Mouse (Mus musculus): ENCODE data around the gene Tubg2.

DNA sequence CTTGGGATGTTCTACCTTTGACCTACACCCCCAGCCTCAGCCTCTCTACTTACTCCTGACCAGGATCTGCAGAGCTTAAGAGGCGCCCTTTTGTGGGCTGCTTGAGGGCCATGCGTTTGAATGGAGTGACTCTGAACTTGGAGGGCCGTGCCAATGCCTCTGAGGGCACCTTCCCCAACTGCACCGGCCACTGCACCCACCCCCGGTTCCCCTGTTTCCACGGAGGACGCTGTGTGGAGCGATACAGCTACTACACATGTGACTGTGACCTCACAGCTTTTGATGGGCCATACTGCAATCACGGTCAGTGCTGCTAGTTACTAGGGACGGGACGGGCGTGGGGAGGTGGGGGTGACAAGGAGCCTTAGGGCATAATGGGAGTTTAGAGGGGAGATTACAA lies 29.3 kb downstream of the Tubg2 start:
- TF ChIP-seq CTCF (IDR thresholded peaks at IDR 0.05; ENCODE audit: low read depth): no peak
- no peak for TF ChIP-seq EP300 (IDR thresholded peaks at IDR 0.05; ENCODE audit: low read depth)
